Mouse (Mus musculus): ENCODE measurements at regions not wholly inside any gene's neighbourhood (a gene's known extent, or its start where the extent isn't known, plus 50 kb on each side); places are given as distances from the start of the nearest gene placed in this dataset.

DNA sequence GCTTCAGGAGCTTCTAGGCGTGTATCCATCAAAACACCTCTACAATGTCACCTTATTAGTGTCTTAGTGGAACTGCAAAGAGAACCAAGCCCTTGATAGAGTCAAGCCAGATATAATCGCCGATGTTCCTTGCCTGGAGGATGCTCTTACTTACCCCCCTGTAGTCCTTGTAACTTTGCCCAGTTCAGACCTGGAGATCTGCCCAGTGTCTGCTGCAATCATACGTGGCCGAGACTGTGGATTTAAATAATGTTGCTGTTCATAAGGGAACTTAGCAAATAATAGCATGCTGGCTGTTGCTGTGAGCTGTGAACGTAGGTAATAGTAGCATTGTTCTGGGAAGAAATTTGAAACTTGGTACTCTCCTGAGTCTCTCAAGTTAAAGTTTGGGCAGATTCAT lies 523.8 kb downstream of the Etnk1 start:
- TF ChIP-seq CTCF (IDR thresholded peaks at IDR 0.05; ENCODE audit: low read depth): no peak
- TF ChIP-seq EP300 (IDR thresholded peaks at IDR 0.05; ENCODE audit: low read depth): no peak
